Mouse (Mus musculus) heart, postnatal 25 days (tissue): ENCODE results near the gene Olfr543. TPM values are rescaled to one million over a fixed set of nuclear protein-coding genes. Genes with fewer than 3 reads are reported as not detected.
"Not testable (repeated sequence)": the region's sequence is repeated elsewhere in the genome, so short reads cannot be mapped to it uniquely, and the experiment has no call there.

Experiments
- DNase-seq: peaks from one replicate; pipeline ENCODE4 v3.0.0; 2022; ENCODE audit warnings: low spot score
- intact Hi-C: fragments of 180-260 bp; cut with DNase I; formaldehyde crosslinking; loops from one replicate; pipeline ENCODE4 v1.15.1; 2025
- total RNA-seq, 2 experiments: library from RNA; stranded (reverse); gene quantifications; 2 replicates each; pipeline ENCODE4 v1.2.3; 2021

Gene Olfr543
- total RNA-seq, result not detected

DNA sequence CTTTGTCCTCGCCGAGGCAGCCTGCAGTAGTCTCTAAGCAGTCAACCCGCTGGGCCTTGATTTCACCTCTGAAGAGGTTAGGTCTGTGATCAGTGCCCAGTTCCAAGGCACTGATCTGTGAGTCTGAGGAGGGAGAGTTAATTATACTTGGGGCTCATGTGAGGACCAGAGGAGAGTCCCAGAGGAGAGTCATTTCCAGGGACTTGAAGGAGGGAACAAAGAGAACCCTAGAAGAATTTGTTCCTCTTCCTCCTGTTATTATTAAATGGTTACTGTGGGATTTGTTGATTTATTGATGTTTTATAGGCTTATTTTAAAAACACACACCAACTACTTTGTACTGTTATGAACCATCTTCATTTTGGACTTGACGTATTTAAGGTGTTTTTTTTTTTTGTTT, at the start of gene Olfr543:
Olfr543 (minus strand) TSS at position 101 of the 400 bp plus-strand sequence.
- intact Hi-C loops, result no loop called here
- no peak for DNase-seq

- DNase-seq, result no peak
- intact Hi-C loops, result no loop called here
Measured at GRCm38 (mm10) chr7:102529052-102529451, 47.6 kb upstream of the Olfr543 start.

DNA sequence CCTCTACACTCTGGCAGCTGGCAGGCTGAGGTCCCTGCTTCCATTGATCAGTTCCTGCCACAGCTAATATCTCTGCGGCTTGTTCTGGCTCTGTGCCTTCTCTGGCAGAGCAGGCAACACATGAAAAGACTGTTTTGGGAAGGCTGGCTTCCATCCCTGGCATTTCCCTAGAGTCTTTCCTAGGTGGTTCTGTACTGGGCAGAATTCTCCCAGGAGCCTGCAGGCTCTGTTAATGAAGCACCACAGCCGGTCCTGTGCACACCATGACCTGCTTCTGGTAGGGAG, 35.5 kb upstream of the Olfr543 start:
- intact Hi-C loops, result no loop called here
- DNase-seq, result no peak

- intact Hi-C loops, result no loop called here
- no peak for DNase-seq
Measured at GRCm38 (mm10) chr7:102516261-102517050, 35.0 kb upstream of the Olfr543 start.

DNA sequence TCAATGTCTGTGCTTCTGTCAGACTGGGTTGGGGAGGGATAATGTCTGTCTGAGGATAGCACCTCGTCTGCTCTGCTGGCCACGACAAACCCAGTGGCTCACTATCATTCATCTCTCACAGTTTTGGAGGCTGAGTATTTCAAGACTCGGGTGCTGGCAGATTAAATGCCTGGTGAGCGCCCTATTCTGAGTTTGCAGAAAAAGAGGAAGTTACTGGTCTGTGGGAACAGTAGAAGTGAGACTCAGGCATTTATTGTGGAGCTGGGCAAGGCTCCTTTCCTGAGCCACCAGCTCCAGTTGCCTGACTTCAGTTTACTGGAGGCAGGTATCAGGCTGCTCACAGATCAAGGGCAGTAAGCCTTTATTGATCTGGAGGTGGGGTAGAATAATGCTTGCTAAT, 32.7 kb upstream of the Olfr543 start:
- no peak for DNase-seq
- intact Hi-C loops, result loop anchor here (5.0 kb wide), 1 partner anchor 238 kb away; no protein-coding TSS in a partner anchor

DNA sequence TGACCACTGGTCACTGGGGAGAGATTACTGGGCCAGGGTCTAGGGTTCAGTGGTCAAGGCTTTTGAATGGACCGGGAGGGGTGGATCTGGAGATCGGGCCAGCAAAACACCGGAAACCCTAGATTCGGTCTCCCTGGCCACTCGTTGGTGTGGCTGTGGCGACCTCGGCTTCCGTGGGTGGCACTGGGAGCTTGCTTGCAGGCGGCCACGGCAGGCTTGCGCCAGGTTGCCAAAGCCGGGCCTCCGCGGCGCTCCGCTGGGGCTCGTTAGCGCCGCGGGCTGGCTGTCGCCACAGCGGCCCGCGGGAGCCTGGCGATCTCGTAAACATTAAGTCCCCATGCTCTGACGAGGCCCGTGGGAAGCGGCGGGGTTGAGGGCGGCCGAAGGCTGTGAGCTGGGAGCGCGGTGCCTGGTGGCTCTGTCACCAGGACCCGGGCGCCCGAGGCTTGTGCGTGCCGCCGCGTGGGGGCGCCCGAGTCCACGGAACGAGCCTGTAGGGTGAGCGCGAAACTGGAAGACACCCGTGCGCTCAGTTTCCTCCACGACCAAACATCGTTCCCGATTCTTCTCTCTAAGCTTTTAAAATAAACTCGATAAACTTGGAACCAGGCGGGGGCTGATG, 31.4 kb upstream of the Olfr543 start:
- intact Hi-C loops, result loop anchor here (1.0 to 5.0 kb wide), 3 partner anchors 124 to 406 kb away; no protein-coding TSS in a partner anchor
- DNase-seq, result peak; percentile 58

DNA sequence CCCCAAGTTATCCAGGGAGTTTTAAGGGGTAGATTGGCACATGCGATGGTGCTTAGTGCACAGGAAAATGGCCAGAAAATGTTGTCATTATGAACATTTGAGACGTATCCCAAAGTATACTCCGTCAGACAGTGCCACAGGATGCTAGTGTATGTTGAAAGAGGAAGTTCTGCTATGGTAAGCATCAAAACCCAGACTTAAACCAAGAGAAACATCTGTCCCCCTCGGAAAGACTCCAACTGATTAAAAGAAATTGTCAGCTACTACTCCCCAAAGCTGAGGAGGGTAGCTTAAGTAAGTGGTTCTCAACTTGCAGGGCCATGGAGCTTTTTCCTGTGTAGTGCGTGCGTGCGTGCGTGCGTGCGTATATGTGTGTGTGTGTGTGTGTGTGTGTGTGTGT, 30.4 kb upstream of the Olfr543 start:
- DNase-seq, result no peak
- intact Hi-C loops, result loop anchor here (2.0 to 5.0 kb wide), 2 partner anchors 125 to 240 kb away; no protein-coding TSS in a partner anchor

GRCm38 (mm10) chr7:102509726-102510125, 28.2 kb upstream of the Olfr543 start:
- intact Hi-C loops, result loop anchor here (5.0 kb wide), 3 partner anchors 243 to 1433 kb away; partner anchors contain the start of gene Olfr633
- no peak for DNase-seq

- no peak for DNase-seq
- intact Hi-C loops, result loop anchor here (5.0 kb wide), 2 partner anchors 1299 to 1434 kb away; partner anchors contain the start of gene Olfr633
Measured at GRCm38 (mm10) chr7:102508666-102509065, 27.2 kb upstream of the Olfr543 start.

DNA sequence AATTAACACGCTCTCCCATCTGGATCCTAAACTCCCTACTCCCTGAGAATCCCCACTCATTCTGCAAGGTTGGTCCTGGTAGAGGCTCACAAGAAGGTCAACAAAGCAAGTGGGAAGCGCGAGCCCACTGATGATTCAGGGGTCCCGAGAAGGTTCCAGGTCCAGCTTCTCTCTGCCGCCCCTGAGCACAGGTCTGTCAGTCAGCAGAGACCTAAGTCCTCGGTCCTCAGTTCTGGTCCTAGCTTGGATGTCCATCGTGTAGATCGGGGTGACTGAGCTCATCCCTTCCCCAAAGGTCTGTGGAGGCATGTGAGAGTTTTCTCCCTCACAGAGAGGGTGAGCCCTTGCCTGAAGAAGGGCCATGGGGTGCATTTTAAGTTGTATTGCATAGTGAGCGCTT, 26.6 kb upstream of the Olfr543 start:
- intact Hi-C loops, result loop anchor here (5.0 kb wide), 2 partner anchors 1299 to 1434 kb away; partner anchors contain the start of gene Olfr633
- DNase-seq, result no peak

GRCm38 (mm10) chr7:102506848-102507247, 25.4 kb upstream of the Olfr543 start:
- intact Hi-C loops, result loop anchor here (5.0 kb wide), 2 partner anchors 1300 to 1435 kb away; partner anchors contain the start of gene Olfr633
- DNase-seq, result peak; percentile 27

- intact Hi-C loops, result no loop called here
- no peak for DNase-seq
Measured at GRCm38 (mm10) chr7:102501986-102502385, 20.5 kb upstream of the Olfr543 start.

DNA sequence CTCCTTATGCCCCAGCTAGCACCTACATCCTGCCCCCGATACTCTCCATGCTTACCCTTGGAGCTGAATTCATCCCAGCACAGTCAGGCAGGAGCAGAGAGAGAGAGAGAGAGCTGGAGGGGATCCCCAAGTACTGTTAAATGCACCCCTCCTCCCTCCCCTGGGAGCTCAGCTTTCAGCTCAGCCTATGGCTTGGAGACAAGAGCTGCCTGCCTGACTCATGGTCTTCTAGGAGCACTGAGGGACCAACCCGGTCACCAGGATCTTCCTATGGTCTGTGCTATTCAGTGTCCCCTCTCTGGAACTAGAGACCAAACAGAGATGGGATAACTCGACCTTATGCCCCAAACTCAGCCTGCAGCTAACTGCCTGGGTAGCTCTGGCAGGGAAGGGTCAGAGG, 18.0 kb upstream of the Olfr543 start, which contains the start of gene Olfr545:
Olfr545 (minus strand) TSS at position 101 of the 400 bp plus-strand sequence.
- intact Hi-C loops, result no loop called here

GRCm38 (mm10) chr7:102494416-102494815, 12.9 kb upstream of the Olfr543 start:
- DNase-seq, intact Hi-C loops: not testable (repeated sequence)

More for the DNA sequence above, 18.0 kb upstream of the Olfr543 start, which contains the start of gene Olfr545:
- no peak for DNase-seq

GRCm38 (mm10) chr7:102488161-102488560, 6.7 kb upstream of the Olfr543 start, which contains the start of gene Olfr544:
Gene Olfr544 (minus strand): TSS chr7:102488313.
- intact Hi-C loops, result no loop called here
- no peak for DNase-seq

GRCm38 (mm10) chr7:102486105-102486504, 4.6 kb upstream of the Olfr543 start:
- DNase-seq, result no peak
- intact Hi-C loops, result no loop called here

DNA sequence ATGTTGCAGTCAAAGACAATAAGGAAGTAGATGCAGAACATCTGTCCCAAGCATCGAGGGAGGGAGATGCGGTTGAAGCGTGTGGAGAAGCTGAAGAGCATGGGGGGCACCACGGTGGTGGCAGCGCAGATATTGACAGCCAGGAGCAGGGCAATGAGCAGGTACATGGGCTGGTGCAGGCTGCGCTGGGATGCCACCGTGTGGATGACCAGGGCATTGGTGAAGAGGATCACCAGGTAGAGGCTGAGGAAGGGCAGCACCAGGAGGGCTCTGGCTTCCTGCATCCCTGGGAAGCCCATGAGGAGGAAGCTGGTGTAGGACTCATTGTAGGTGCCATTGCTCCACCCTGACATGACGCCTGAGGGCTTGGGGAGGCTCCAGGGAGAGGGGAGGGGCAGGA, 3.3 kb upstream of the Olfr543 start:
- intact Hi-C loops, DNase-seq: not testable (repeated sequence)

GRCm38 (mm10) chr7:102483665-102484064, 2.2 kb upstream of the Olfr543 start:
- no peak for DNase-seq
- intact Hi-C loops, result no loop called here

- DNase-seq, result no peak
- intact Hi-C loops, result no loop called here
Measured at GRCm38 (mm10) chr7:102480821-102481220, 658 bp downstream of the Olfr543 start.

DNA sequence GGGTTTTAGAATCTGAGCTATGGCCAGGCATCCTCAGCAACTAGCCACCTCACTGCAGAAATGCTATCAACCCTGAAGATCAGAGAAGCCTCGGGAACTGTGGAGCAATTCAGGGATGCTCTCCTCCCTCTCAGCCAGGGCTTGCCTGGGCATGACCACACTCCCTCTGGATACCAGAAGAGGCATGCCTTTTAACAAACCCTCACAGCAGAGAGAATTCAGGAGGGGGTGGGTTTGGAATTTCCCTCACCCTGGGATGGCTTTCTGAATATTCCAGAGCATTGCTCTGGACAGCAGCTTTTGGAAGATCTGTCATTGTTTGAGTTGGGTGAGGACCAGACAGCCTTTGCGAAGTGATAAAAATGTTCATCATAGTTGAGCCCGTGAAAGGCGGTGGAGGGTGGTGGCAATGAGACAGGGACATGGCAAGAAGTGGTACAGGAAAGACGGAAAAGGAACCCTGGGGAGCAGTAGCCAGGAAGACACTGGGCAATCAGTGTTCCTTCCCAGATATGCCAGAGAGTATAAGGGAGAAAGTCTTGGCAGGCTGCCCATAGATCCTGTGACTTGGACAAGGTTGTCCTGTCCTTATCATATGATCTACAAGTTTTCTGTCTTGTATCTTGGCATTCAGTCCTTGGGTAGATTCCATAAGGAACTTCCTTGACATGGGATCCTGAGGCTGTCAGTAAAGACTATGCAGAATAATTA, 2.0 kb downstream of the Olfr543 start:
- intact Hi-C loops, result no loop called here
- DNase-seq, result no peak
